Mouse (Mus musculus): ENCODE measurements around the gene Abca8b. TPM values are rescaled to one million over a fixed set of nuclear protein-coding genes. Genes with fewer than 3 reads are reported as not detected.
"Not testable (repeated sequence)": the region's sequence is repeated elsewhere in the genome, so short reads cannot be mapped to it uniquely, and the experiment has no call there.

Abca8b gene
- polyA plus RNA-seq, 1 experiment from 2014 or later, result 1.1 TPM

DNA sequence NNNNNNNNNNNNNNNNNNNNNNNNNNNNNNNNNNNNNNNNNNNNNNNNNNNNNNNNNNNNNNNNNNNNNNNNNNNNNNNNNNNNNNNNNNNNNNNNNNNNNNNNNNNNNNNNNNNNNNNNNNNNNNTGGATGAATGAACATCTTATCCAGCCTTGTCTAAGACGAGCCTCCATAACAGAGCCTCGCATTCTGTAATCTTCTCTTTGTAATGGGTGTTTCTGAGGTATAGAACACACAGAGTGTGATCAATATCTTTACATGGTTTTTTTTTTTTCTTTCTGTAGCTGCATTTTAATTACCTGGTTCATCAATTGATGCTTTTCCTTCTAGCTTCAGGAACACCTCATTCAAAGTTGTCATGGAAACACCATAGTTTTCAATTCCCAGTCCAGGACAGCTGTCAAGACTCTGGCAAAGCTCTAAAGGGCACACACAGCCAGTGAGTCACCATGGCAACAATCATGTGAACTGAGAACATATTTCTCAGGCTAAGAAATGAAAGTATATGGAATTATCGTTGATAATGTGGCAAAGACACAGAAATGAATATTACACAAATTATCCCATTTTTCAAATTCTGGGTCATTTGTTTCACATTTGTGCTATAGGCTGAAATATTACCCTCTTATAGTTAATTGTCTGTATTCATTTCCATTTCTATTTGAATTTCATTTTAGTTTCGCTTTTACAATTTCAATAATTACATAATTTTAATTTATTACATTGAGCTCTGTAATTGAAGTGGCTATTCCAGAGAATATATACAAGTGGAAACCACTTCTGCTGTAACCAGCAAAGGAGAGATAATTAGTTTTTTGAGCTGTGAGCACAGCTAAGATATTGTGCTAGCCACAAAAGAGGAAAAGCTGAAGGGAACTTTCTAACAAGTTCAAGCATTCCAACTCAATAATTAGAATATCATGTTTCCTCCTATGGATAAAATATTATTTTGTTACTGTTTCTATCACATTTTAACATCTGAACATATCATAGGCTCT, 33.9 kb downstream of the Abca8b start:
- H3K27me3 ChIP-seq (ENCODE audit: insufficient read depth, poor library complexity, severe bottlenecking), result no peaks in the 10 kb centered on the region
- no peaks in the 10 kb centered on the region for H3K4me1 ChIP-seq
- no peaks in the 10 kb centered on the region for H3K36me3 ChIP-seq
- DNase-seq (ENCODE audit: low spot score), result no peak
- 87% methylated on average over 4 of the region's 4 CpGs for WGBS
- no peak overlapping the region for H3K4me3 ChIP-seq
- H3K27ac ChIP-seq, result no peak overlapping the region
- H3K9me3 ChIP-seq, result no peaks in the 10 kb centered on the region

DNA sequence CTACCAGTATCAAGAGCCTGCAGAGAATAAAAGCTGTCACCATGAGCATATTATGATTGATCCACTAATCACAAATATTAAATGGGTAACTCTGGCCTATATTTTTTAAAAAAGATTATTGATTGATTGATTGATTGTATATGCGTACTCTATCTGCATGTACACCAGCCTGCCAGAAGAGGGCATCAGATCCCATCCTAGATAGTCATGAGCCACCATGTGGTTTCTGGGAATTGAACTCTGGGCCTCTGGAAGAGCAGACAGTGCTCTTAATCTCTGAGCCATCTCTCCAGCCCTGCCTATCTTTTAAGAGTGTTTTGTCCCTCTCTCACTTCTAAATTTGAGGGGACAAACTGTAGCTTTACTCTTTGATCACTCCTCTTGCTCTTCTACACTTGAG, 40.5 kb downstream of the Abca8b start:
- Histone ChIP-seq H3K36me3 (no peaks in the 10 kb centered on the region), H3K4me1 (no peaks in the 10 kb centered on the region), H3K27ac (no peak overlapping the region), H3K4me3 (no peak overlapping the region), H3K9me3 (no peaks in the 10 kb centered on the region), H3K27me3 (ENCODE audit: insufficient read depth, poor library complexity, severe bottlenecking) (no peaks in the 10 kb centered on the region)
- 91% methylated on average over 1 of the region's 1 CpGs for WGBS
- DNase-seq (ENCODE audit: low spot score), result no peak

DNA sequence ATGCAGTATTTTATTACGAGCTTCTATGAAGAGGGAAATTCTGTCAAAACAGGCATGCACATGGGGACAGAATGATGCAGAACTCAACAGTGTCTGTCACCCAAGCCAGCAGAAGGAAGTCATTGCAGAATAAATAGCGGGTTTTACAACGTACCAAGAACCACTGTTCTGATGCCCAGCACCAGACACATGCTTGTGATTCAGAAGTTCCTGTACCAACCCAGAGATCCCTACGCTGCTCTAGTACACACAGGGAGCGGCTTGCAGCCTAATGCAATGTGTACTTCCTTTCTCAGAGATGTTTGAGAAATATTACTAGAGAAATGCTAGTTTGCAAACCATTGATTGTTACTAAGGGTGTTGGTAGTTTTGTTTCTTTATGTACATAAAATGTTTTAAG, 58.7 kb downstream of the Abca8b start:
- Histone ChIP-seq H3K27me3 (ENCODE audit: insufficient read depth, poor library complexity, severe bottlenecking) (no peaks in the 10 kb centered on the region), H3K4me3 (no peak overlapping the region), H3K4me1 (no peaks in the 10 kb centered on the region), H3K27ac (no peak overlapping the region), H3K36me3 (no peaks in the 10 kb centered on the region), H3K9me3 (no peaks in the 10 kb centered on the region)
- no peak for DNase-seq (ENCODE audit: low spot score)
- WGBS, result 78% methylated on average over 5 of the region's 5 CpGs

DNA sequence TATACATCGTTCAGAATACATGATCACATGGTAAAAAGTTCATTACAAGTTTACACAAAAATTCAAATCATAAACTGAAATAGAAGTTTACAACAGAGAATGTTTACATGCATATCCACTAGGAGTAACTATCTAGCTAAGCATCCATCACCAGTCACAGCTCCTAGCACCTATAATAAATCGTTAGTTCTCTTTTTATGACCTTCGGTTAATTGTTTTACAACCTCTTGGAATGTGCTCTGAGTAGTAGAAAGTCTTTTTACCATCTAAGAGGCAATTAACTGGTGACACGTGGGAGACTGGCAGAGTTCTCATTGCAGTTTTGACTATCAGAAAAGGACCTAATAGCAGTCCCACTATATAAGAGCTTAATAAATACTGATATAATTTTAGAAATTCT, 62.4 kb downstream of the Abca8b start:
- H3K4me3 ChIP-seq; H3K9me3 ChIP-seq; H3K36me3 ChIP-seq; H3K27me3 ChIP-seq (ENCODE audit: insufficient read depth, poor library complexity, severe bottlenecking); DNase-seq (ENCODE audit: low spot score); H3K4me1 ChIP-seq; H3K27ac ChIP-seq: not testable (repeated sequence)
- 76% methylated on average over 4 of the region's 4 CpGs for WGBS

DNA sequence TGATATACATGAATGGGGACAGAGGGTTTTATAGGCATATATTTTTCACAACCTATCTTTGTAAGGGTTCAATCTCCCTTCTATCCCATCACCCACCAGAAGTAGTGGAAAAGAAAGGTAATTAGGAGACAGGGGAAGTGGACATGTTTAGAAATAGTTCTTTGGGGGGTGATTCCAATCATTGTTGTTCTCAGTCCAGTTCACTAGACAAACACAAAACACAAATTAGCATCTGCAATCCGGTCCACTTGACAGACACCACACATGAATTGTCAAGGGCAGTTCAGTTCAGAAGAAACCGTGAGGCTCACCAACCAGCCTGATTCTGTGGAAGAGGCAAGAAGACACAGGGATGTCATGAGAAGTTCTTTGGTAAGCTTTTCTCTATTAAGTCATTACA, 67.2 kb downstream of the Abca8b start:
- H3K27me3 ChIP-seq (ENCODE audit: insufficient read depth, poor library complexity, severe bottlenecking), result no peaks in the 10 kb centered on the region
- H3K9me3 ChIP-seq, result no peaks in the 10 kb centered on the region
- no peak overlapping the region for H3K4me3 ChIP-seq
- no peak overlapping the region for H3K27ac ChIP-seq
- H3K36me3 ChIP-seq, result no peaks in the 10 kb centered on the region
- DNase-seq (ENCODE audit: low spot score), result no peak
- H3K4me1 ChIP-seq, result 0 out of 2 replicates have a peak, but pooled peaks cover 5% of the 10 kb centered on the region
- 88% methylated on average over 2 of the region's 2 CpGs for WGBS

DNA sequence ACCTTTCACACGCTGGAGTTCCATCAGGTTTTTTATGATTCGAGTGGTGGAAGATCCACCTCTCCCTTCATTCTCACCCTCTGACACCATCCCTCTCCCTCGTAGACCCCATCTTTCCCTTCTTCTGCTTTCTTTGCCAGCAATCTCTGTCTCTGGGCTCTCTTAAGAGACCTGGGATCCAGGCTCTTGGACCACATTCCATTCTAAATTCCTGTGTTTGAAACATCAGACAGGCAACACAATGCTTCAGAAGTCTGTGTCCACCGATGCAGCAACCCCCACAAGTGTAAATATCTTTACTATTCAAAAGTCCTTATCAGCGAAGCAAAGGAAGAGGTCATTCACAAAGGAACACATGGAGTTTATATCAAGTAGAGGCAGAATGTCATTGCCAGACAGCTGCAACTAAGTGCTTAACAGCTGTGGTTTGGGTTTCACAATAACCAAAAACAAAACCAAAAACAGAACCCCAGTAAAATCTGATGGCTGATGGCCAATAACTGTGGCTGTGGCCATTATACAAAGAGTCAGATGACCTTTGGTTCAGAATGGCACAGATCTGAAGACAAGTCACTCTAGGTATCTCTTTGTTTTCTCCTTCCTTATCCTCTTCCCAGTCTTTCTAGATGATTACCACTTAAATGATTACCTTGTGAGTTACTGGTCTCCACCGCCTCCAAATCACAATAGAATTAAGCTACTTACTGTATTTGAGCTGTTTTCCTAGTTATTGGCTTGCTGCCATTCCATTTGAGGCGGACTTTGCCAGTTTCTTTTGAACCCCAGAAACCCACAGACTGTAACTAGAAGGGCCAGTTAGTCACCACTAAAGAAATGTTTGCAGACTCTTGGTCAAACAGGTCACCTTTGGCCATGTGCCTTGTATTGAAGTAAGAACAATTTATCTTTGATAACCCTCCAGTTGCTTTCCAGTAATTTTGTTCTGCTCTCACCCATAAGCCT, 68.6 kb downstream of the Abca8b start:
- no peak for DNase-seq (ENCODE audit: low spot score)
- Histone ChIP-seq H3K4me3 (no peak overlapping the region), H3K27ac (no peak overlapping the region), H3K27me3 (ENCODE audit: insufficient read depth, poor library complexity, severe bottlenecking) (no peaks in the 10 kb centered on the region), H3K4me1 (0 out of 2 replicates have a peak, but pooled peaks cover 5% of the 10 kb centered on the region), H3K36me3 (no peaks in the 10 kb centered on the region), H3K9me3 (no peaks in the 10 kb centered on the region)
- WGBS, result 54% methylated on average over 7 of the region's 7 CpGs

DNA sequence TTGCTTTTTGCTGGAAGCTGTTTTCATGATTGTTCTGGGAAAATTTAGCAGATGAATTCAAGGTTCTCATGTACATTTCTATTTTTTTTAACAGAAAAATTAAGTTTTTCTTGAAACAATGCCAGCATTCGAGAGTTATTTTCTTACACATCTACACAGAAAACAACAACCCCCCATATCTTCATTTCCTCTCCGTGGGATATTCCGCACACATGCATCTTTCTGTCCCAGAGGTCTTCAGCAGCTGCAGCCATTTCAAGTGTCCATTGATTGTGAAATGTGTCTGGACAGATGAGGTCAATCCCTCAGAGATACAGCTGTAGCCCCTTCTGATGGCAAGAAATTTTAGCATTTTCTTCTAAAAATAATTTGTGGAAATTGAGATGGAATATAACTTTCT, 73.4 kb downstream of the Abca8b start:
- Histone ChIP-seq H3K4me3 (no peak overlapping the region), H3K36me3 (no peaks in the 10 kb centered on the region), H3K9me3 (no peaks in the 10 kb centered on the region), H3K27ac (no peak overlapping the region), H3K4me1 (0 out of 2 replicates have a peak, but pooled peaks cover 5% of the 10 kb centered on the region), H3K27me3 (ENCODE audit: insufficient read depth, poor library complexity, severe bottlenecking) (no peaks in the 10 kb centered on the region)
- no peak for DNase-seq (ENCODE audit: low spot score)
- 79% methylated on average over 3 of the region's 3 CpGs for WGBS

DNA sequence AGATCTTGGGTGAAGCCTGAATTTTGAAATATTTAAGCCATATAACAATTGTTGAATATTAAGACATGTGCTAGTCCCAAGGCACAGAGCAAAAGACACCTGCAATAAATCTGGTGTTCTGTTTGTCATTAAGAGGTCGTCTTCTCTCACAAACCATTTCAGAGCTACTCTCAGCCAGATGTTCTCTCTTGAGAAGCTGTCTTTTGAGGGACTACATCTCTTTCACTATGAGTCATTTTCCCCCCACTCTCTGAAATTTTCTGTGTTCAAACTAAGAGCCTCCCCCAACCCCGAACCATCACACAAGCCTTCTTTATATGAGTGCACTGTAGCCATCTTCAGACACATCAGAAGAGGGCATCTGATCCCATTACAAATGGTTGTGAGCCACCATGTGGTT, 76.2 kb downstream of the Abca8b start:
- Histone ChIP-seq H3K9me3 (no peaks in the 10 kb centered on the region), H3K27ac (no peak overlapping the region), H3K4me1 (no peaks in the 10 kb centered on the region), H3K4me3 (no peak overlapping the region), H3K36me3 (no peaks in the 10 kb centered on the region), H3K27me3 (ENCODE audit: insufficient read depth, poor library complexity, severe bottlenecking) (no peaks in the 10 kb centered on the region)
- DNase-seq (ENCODE audit: low spot score), result no peak
- 77% methylated on average over 2 of the region's 2 CpGs for WGBS

DNA sequence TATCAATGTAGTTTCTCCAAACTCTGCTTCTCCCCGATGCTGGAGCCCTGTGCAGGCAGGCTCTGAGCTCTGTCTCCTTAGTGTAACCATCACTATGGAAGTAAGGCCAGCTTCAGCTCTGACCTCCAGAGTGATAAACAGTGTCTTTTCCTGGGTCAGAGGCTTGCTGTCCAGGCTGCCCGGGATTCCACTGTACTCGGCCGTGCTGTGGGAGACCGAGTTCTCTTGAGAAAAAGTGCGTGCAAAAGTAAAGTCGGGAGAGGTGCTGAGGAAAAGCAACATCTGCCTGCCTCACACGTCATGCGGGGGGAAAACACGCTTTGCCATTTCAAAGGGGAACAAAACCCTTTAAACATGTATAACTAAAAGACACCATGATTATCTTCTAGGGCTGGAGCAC, 79.0 kb downstream of the Abca8b start:
- Histone ChIP-seq H3K4me1 (no peaks in the 10 kb centered on the region), H3K4me3 (no peak overlapping the region), H3K36me3 (no peaks in the 10 kb centered on the region), H3K9me3 (no peaks in the 10 kb centered on the region), H3K27me3 (ENCODE audit: insufficient read depth, poor library complexity, severe bottlenecking) (no peaks in the 10 kb centered on the region), H3K27ac (no peak overlapping the region)
- 79% methylated on average over 10 of the region's 10 CpGs for WGBS
- DNase-seq (ENCODE audit: low spot score), result no peak

DNA sequence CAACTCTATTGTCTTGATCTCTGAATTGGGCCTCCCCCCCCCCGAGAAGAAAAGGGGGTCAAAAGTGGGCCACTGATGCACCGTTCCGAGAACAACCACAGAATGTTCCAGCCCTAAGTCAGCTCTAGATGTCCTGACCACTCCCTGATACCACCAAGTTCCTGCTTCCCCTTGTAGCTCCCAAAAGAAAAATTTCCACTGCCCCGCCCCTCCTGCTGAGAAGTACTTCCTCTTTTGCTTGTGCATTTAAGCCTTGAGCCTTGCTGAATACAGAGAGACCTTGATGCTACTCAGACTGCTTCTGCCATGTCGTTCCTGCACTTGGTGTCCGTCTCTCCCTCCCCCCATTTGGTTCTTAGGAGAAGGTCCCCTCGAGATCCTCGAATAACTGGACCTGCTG, 82.5 kb downstream of the Abca8b start:
- not testable (repeated sequence) for H3K9me3 ChIP-seq; DNase-seq (ENCODE audit: low spot score); H3K36me3 ChIP-seq; H3K27ac ChIP-seq; H3K4me3 ChIP-seq; H3K27me3 ChIP-seq (ENCODE audit: insufficient read depth, poor library complexity, severe bottlenecking); H3K4me1 ChIP-seq
- WGBS, result 87% methylated on average over 8 of the region's 8 CpGs

DNA sequence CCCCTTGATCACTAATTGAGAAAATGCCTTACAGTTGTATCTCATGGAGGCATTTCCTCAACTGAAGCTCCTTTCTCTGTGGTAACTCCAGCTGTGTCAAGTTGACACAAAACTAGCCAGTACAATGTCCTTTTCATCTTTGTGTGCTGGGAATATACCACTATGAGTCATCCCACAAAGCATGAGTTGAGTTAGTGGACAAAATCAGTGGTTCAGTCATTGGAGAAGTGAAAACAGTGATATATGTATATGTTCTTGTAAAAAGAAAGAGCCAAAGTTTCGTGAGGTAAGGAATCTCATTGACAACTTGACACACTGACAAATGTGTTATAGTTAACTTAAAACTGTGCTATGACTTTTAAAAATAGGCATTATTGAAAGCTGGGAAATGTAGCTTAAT, 83.5 kb downstream of the Abca8b start:
- H3K4me3 ChIP-seq; H3K9me3 ChIP-seq; H3K27ac ChIP-seq; DNase-seq (ENCODE audit: low spot score); H3K27me3 ChIP-seq (ENCODE audit: insufficient read depth, poor library complexity, severe bottlenecking); H3K4me1 ChIP-seq; H3K36me3 ChIP-seq: not testable (repeated sequence)
- WGBS, result 73% methylated on average over 1 of the region's 1 CpGs

DNA sequence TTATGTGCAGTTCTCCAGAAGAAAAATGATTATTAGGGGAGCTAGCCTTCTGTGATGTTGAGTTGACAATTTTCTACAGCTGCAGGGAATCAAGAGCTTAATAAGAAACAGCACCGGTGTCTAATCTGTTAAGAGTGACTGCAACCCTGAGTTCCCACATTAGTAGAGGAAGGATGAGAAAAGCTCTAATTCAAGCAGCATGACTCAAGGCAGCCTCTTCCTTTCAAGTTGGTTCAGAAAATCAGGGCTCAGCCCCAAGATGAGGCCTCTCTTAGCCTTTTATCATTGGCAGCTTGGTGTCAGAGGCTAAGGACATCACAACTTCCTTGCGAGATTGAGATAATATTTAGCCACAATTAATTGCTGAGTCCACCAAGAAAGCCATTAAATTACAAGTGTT, 85.8 kb downstream of the Abca8b start:
- Histone ChIP-seq H3K4me1 (no peaks in the 10 kb centered on the region), H3K36me3 (no peaks in the 10 kb centered on the region), H3K27me3 (ENCODE audit: insufficient read depth, poor library complexity, severe bottlenecking) (no peaks in the 10 kb centered on the region), H3K4me3 (no peak overlapping the region), H3K9me3 (no peaks in the 10 kb centered on the region), H3K27ac (no peak overlapping the region)
- no peak for DNase-seq (ENCODE audit: low spot score)
- 58% methylated on average over 2 of the region's 2 CpGs for WGBS

Data from heart, embryonic 10.5 days (tissue).